Mouse (Mus musculus): ENCODE measurements around the gene Znrf4. TPM values are rescaled to one million over a fixed set of nuclear protein-coding genes. Genes with fewer than 3 reads are reported as not detected.
A peak's percentile ranks its signal among the peaks of the same experiment; 100 is the strongest.

Gene Znrf4
- polyA plus RNA-seq, 1 experiment from 2014 or later, result not detected

DNA sequence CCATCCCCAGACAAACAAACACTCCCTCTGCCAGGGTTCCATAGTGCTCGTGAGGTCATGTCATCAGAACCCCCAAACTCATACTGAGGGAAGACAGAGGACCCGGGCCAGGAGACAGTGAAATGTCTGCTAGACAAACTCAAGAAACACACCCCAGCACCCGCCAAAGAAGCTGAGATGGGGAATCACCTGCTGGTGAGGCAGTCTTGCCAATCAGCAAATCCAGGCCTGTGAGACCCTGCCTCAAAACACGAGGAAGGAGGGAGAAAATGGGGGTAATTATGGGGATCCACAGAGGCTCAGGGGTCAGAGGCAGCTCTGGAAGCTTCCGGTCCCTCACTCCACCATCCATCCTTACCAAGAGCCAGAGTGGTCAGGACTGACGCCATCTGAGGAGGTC lies 45.5 kb downstream of the Znrf4 start:
- WGBS, result 85% methylated on average over 6 of the region's 6 CpGs
- peaks cover 31 to 47% of the 10 kb centered on the region in 2 experiments for H3K4me1 ChIP-seq (ENCODE audit: control insufficient read depth in 2 of 2, insufficient read depth in 2 of 2, low read length in 2 of 2)
- no peaks in the 10 kb centered on the region for H3K36me3 ChIP-seq (ENCODE audit: control insufficient read depth, insufficient read depth, low read length)
- no peaks in the 10 kb centered on the region for H3K27me3 ChIP-seq (ENCODE audit: control insufficient read depth, insufficient read depth, low read length)
- H3K27ac ChIP-seq (replicated peaks in 1 of 2; ENCODE audit: control insufficient read depth in 1 of 2, insufficient read depth in 1 of 2, low read depth in 2 of 2, low read length in 2 of 2), result no peak overlapping the region
- ATAC-seq (ENCODE audit: insufficient number of reproducible peaks, insufficient read depth, low FRiP score, low read depth), result no peak
- H3K9me3 ChIP-seq (ENCODE audit: control insufficient read depth, low read length), result no peaks in the 10 kb centered on the region
- no peak overlapping the region for H3K4me3 ChIP-seq (ENCODE audit: control insufficient read depth in 1 of 2, insufficient read depth in 1 of 2, low read depth in 1 of 2, low read length in 2 of 2)
- no peak overlapping the region for H3K4me2 ChIP-seq (ENCODE audit: low read length)
- H3K9ac ChIP-seq (ENCODE audit: low read length), result no peak overlapping the region

DNA sequence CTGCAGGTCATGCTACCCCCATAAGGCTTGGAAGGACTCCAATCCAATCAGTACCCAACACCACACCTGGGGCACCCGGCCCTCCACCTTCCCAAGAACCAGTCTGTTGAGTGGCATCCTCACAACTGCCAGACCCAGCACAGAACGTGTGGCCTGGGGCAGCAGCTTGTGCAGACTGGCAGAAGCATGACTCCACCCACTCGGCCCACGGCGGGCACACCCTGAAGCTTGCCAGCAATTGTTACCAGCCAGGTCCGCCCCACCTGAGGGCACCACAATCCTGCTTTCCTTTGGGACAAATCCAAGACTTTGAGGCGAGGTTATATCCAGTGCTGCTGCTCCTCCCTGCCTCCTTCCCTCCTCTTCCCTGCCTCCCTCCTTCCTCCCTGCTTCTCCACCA lies 47.4 kb downstream of the Znrf4 start:
- H3K27ac ChIP-seq (replicated peaks in 1 of 2; ENCODE audit: control insufficient read depth in 1 of 2, insufficient read depth in 1 of 2, low read depth in 2 of 2, low read length in 2 of 2), result no peak overlapping the region
- ATAC-seq (ENCODE audit: insufficient number of reproducible peaks, insufficient read depth, low FRiP score, low read depth), result no peak
- peaks cover 34 to 51% of the 10 kb centered on the region in 2 experiments for H3K4me1 ChIP-seq (ENCODE audit: control insufficient read depth in 2 of 2, insufficient read depth in 2 of 2, low read length in 2 of 2)

DNA sequence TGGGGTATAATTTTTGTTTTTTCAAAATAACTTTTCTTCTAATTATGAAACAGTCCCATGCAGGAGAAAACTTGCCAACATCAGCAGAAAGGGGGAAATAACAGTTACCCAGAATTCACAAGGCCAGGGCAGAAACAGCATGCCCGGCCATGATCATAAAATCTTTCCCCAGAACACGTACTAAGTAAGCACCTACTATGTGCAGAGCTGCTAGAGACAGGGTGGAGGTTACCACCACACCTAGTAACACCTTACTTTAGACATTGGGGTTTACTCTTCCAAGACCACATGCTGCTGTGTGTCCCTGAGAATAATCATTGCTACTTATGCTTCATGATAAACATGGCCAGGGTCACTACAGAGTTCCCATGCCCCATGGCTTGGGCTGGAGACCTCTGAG lies 47.9 kb downstream of the Znrf4 start:
- Histone ChIP-seq H3K27me3 (ENCODE audit: control insufficient read depth, insufficient read depth, low read length) (no peaks in the 10 kb centered on the region), H3K9ac (ENCODE audit: low read length) (no peak overlapping the region), H3K4me2 (ENCODE audit: low read length) (no peak overlapping the region), H3K36me3 (ENCODE audit: control insufficient read depth, insufficient read depth, low read length) (0 out of 2 replicates have a peak, but pooled peaks cover 3% of the 10 kb centered on the region), H3K4me3 (ENCODE audit: control insufficient read depth in 1 of 2, insufficient read depth in 1 of 2, low read depth in 1 of 2, low read length in 2 of 2) (no peak overlapping the region), H3K4me1 (ENCODE audit: control insufficient read depth in 2 of 2, insufficient read depth in 2 of 2, low read length in 2 of 2) (peaks cover 33 to 47% of the 10 kb centered on the region in 2 experiments), H3K9me3 (ENCODE audit: control insufficient read depth, low read length) (no peaks in the 10 kb centered on the region), H3K27ac (replicated peaks in 1 of 2; ENCODE audit: control insufficient read depth in 1 of 2, insufficient read depth in 1 of 2, low read depth in 2 of 2, low read length in 2 of 2) (no peak overlapping the region)
- ATAC-seq (ENCODE audit: insufficient number of reproducible peaks, insufficient read depth, low FRiP score, low read depth), result no peak
- 91% methylated on average over 2 of the region's 2 CpGs for WGBS

More for the DNA sequence above, 47.4 kb downstream of the Znrf4 start:
- 85% methylated on average over 7 of the region's 7 CpGs for WGBS
- Histone ChIP-seq H3K36me3 (ENCODE audit: control insufficient read depth, insufficient read depth, low read length) (0 out of 2 replicates have a peak, but pooled peaks cover 2% of the 10 kb centered on the region), H3K9me3 (ENCODE audit: control insufficient read depth, low read length) (no peaks in the 10 kb centered on the region), H3K4me3 (ENCODE audit: control insufficient read depth in 1 of 2, insufficient read depth in 1 of 2, low read depth in 1 of 2, low read length in 2 of 2) (no peak overlapping the region), H3K4me2 (ENCODE audit: low read length) (no peak overlapping the region), H3K9ac (ENCODE audit: low read length) (no peak overlapping the region), H3K27me3 (ENCODE audit: control insufficient read depth, insufficient read depth, low read length) (no peaks in the 10 kb centered on the region)

DNA sequence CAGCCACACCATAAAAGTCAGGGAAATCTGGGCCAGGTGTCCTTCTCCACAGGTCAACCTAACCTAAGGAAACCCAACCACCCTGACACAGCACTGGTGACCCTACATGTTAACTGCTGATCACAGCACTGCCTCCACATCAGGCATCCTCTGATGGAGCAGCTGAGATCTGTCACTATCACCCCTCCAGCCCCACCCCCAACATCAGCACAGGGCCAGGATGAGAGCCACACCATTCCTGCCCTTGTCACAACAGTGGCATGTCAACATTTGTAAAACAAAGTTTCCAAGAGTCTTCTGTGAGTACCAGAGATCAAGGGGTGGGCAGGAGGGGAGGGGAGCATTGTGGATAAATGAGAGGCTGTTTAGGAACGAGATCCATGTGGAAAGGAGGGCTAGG lies 48.7 kb downstream of the Znrf4 start:
- H3K4me2 ChIP-seq (ENCODE audit: low read length), result peak overlapping the region; percentile 98; the same call in 1 of the 2 replicates
- H3K9me3 ChIP-seq (ENCODE audit: control insufficient read depth, low read length), result no peaks in the 10 kb centered on the region
- H3K4me1 ChIP-seq (ENCODE audit: control insufficient read depth in 2 of 2, insufficient read depth in 2 of 2, low read length in 2 of 2), result peaks cover 26 to 38% of the 10 kb centered on the region in 2 experiments
- no peak for ATAC-seq (ENCODE audit: insufficient number of reproducible peaks, insufficient read depth, low FRiP score, low read depth)
- H3K27me3 ChIP-seq (ENCODE audit: control insufficient read depth, insufficient read depth, low read length), result no peaks in the 10 kb centered on the region
- no peak overlapping the region; a peak in 1 of 4 replicates for H3K4me3 ChIP-seq (ENCODE audit: control insufficient read depth in 1 of 2, insufficient read depth in 1 of 2, low read depth in 1 of 2, low read length in 2 of 2)
- 0 out of 2 replicates have a peak, but pooled peaks cover 3% of the 10 kb centered on the region for H3K36me3 ChIP-seq (ENCODE audit: control insufficient read depth, insufficient read depth, low read length)
- H3K9ac ChIP-seq (ENCODE audit: low read length), result peak overlapping the region; percentile 60; the same call in 1 of the 2 replicates
- WGBS, result 47% methylated on average over 1 of the region's 1 CpGs
- H3K27ac ChIP-seq (replicated peaks in 1 of 2; ENCODE audit: control insufficient read depth in 1 of 2, insufficient read depth in 1 of 2, low read depth in 2 of 2, low read length in 2 of 2), result peak overlapping the region in 1 of 2 experiments; percentile 78; a peak in 3 of 4 replicates

DNA sequence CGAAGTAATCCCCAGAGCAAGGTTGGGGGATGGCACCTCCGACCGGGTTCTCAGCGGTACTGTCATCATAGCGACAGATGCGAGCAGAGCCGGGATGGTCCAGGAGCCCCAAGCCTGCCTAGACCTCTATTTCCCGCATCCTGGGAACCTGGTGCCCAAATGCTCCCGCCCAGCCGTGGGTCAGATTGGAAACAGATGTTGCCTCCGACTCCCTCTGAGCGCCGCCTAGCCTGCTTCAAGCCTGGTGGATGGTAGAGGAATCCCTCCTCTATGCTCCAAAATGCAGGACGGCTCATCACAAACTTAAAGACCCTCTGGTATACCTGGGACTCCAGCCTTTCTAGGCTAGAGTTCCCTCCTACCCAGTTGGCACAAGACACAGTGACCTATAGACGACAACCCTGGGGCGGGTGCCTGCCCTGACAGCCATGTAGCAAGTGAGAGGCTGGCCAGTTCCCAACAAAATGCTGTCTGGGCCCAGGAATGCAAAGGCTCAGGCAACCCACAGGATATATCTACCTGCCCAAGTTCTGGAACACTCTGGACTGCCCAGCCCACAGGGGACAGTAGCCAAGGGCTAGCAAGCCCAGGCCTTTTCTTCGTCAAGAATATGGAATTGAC lies 49.3 kb downstream of the Znrf4 start:
- Histone ChIP-seq H3K27me3 (ENCODE audit: control insufficient read depth, insufficient read depth, low read length) (no peaks in the 10 kb centered on the region), H3K4me3 (ENCODE audit: control insufficient read depth in 1 of 2, insufficient read depth in 1 of 2, low read depth in 1 of 2, low read length in 2 of 2) (peak overlapping the region; percentile 71 to 73), H3K27ac (replicated peaks in 1 of 2; ENCODE audit: control insufficient read depth in 1 of 2, insufficient read depth in 1 of 2, low read depth in 2 of 2, low read length in 2 of 2) (peak overlapping the region; percentile 66 to 78), H3K36me3 (ENCODE audit: control insufficient read depth, insufficient read depth, low read length) (peaks cover 6% of the 10 kb centered on the region; the same call in 1 of the 2 replicates), H3K9ac (ENCODE audit: low read length) (peak overlapping the region; percentile 60), H3K4me2 (ENCODE audit: low read length) (peak overlapping the region; percentile 98), H3K9me3 (ENCODE audit: control insufficient read depth, low read length) (no peaks in the 10 kb centered on the region), H3K4me1 (ENCODE audit: control insufficient read depth in 2 of 2, insufficient read depth in 2 of 2, low read length in 2 of 2) (peaks cover 26 to 34% of the 10 kb centered on the region in 2 experiments)
- 5% methylated on average over 17 of the region's 17 CpGs for WGBS
- no peak for ATAC-seq (ENCODE audit: insufficient number of reproducible peaks, insufficient read depth, low FRiP score, low read depth)

DNA sequence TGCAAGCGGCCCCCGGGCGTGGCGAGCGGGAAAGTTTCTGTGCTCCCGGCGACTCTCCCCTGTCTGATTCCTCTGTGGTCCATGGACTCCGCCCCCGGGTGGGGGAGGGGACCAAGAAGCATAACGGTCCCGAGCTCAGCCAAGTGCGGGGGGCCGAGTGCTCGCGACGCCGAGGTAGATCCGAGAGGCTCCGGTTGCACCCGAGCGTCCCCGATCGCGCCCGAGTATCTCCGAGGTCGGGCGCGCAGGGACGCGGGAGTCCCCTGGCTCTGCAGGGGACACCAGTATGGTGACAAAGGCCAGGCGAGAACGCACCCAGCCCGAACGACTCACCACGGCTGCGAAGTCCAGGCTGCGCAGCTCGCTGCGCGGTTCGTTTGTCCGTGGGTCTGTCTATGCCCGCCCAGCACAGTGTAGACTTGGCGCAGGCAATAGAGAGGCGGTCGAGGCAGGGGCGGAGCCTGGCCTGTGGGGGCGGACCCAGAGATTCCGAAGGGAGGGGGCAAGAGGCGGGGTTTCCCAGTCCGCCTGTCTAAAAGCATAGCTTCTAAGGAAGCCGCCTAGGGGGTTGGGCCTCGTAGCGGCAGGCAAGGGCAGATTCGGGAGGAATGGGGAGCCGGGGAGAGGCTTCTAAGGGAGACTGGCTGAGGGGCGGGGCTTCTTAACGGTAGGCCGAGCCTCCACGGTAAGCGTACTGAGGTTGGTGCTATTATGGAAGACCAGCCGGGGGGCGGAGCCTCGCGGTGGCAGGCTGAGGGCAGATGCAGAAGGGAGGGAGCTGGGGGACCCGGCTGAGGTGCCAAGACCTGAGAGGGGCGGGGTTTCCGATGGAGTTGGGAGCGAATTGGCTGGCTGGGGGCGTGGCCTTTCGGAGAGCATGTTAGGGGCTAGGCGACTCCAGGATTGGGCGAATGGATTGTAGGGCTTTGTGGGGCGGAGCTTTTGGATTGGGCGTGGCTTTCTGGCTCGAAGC lies 50.2 kb downstream of the Znrf4 start:
- Histone ChIP-seq H3K4me3 (ENCODE audit: control insufficient read depth in 1 of 2, insufficient read depth in 1 of 2, low read depth in 1 of 2, low read length in 2 of 2) (peak overlapping the region; percentile 71 to 73), H3K4me1 (ENCODE audit: control insufficient read depth in 2 of 2, insufficient read depth in 2 of 2, low read length in 2 of 2) (peaks cover 21 to 27% of the 10 kb centered on the region in 2 experiments), H3K4me2 (ENCODE audit: low read length) (peak overlapping the region; percentile 98), H3K27ac (replicated peaks in 1 of 2; ENCODE audit: control insufficient read depth in 1 of 2, insufficient read depth in 1 of 2, low read depth in 2 of 2, low read length in 2 of 2) (peak overlapping the region; percentile 96 to 97), H3K9ac (ENCODE audit: low read length) (peak overlapping the region; percentile 90), H3K27me3 (ENCODE audit: control insufficient read depth, insufficient read depth, low read length) (no peaks in the 10 kb centered on the region), H3K36me3 (ENCODE audit: control insufficient read depth, insufficient read depth, low read length) (peaks cover 15% of the 10 kb centered on the region), H3K9me3 (ENCODE audit: control insufficient read depth, low read length) (no peaks in the 10 kb centered on the region)
- ATAC-seq (ENCODE audit: insufficient number of reproducible peaks, insufficient read depth, low FRiP score, low read depth), result peak; percentile 92
- WGBS, result under 1% methylated on average over 76 of the region's 77 CpGs
